Mouse (Mus musculus) thymus, adult 18-20 months (tissue): ENCODE measurements around the gene Myzap.
"Not testable (repeated sequence)": the region's sequence is repeated elsewhere in the genome, so short reads cannot be mapped to it uniquely, and the experiment has no call there.

Source experiments
- DNase-seq, 2 experiments: peaks; one replicate each; pipeline ENCODE4 v3.0.0; 2022; ENCODE audit warnings: mixed read lengths in 2 of 2

Myzap gene

DNA sequence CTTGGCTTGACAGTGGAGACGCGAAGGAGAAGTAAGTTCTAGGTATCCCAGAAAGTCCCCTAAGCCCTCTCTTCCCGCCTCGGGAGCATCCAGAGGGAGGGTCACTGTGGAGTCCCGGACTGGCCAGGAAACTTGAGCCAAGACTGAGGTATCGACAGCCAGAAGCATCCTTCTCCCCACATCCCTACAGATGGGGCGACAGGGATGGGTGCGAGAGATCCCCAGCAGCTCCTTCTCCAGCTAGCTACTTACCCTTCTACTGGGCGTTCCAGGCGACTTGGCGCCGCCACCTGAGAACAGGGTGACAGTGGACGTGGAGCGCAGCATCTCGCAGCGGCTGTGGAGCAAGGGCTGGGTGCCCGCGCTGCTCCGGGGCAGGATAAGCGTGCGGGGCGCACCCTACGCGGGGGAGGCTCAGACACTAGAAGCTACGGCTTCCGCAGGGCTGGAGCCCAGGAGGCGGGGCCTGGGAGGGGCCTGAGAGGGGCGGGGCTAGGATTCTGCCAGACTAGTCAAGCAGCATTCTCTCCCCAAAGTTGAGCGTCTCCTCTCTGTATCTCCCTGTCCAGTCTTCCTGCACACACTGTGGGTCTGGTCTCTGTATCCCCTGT, at the start of gene Myzap:
TSS of gene Myzap (minus strand) at position 423 of the 611 bp plus-strand sequence.
- DNase-seq: peak; percentile 92 to 93

DNA sequence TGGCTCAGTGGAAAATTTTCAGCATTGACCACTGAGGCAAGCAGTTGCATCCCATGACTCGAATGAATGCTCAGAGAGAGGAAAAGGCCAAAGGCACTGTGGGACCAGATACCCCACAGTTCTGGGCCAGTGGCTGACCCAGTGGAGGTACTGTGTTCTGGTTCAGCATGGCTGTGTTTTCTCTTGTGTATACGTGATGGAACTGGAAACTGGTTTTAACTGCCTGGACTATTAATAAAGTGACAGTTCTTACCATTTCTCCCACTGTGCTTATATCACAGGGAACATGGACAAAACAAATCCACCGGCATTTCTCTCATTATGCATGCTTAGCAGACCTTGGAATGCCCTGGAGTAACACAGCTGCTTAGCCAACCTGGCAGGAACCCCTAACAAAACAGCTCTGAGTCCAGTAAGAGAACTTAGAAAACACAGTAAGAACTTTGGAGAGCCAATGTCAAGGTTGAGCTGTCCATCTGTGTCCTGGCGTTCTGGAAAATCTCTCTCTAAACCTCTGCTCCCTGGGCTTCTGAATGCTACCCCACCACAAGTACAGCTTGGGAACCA, 48.3 kb upstream of the Myzap start:
- no peak for DNase-seq

DNA sequence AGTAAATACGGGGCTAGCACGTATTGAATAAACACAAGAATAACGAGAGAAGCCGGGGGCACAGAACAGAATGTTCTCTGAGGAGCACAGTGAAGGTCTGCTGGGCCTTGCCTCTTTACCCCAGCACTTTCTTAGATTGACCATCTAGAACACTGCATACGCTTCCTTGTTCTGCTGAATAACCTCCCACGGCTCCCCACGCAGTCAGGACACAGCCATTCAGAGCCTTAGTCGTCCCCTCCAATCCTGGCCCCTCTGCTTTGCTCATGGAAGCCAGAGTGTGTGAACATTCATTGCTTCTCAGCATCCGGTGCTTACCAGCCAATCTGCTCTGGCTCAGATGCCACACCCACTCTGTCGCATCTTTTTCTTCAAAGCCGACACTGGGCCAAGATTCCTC, 46.0 kb upstream of the Myzap start:
- no peak for DNase-seq

DNA sequence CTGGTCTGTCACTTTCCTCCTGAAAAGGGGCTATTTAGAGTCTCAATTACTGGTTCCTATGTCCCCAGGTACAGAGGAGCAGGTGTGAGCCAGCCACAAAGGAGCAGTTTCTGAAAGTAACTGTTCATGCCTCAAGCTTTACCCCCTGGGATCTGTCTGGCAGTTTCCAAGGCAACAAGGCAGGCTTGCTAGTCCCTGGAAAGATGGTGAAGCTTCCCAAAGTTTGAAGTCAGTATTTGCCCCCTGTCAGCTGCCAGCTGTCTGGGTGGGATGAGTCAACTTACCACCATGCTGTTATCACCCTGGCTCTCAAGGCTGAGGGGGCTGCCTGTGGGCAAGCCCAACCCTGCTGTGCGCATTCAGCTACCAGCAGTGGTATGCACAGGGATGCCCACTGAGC, 44.7 kb upstream of the Myzap start:
- no peak for DNase-seq

DNA sequence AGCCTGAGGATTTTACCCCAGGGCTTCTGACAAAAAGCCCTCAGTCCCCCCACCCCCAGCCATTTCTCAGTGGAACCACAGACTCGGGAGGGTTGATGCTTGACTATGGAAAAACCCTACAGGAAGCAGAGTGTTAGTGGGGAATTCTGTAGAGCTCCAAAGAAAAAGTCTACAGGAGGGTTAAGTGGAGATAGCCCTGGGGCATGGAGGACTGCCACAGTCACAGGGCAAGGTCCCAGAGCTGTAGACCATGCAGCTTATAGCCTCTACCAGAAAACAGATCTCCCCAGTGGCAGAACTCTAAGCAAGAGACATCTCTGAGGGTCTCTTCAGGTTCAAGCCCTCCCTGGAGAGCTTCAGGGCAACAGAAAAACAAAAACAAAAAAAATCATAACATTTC, 43.5 kb upstream of the Myzap start:
- DNase-seq: no peak

DNA sequence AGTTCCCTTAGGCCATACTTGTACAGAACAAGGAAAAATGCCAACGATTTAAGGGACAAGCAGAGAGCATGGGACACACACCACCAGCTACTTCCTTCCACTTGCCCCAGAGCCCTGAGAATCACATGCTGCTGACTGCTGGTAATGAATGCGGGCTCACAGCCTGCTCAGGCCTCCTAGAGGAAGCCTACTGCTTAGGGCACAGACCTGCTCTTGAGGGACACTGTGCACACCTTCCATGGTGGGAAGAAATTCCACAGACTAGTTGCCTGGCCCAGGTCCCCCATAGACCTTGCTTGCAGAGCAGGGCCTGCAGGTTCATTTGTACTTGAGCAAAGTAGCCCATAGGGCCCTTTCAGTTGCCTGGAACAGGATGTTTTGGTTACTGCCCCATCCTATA, 42.8 kb upstream of the Myzap start:
- DNase-seq: no peak

DNA sequence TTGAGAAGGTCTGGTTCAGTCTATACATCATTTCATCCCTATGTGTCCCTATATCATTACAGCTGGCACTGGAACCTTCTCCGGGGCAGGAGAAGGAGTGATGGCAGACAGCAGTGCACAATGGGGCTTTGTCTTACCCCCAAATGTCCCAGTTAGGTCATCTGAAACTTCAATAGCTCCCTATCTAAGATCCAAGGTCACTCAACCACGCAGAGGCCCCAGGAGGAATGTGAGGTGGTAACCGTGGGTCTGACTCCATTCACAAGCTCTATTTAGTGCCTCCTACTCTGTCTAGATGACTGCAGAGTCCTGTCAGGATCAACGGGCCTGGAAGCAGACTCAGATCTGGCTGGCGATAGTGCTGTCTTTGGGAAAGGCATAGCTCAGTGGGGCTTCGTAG, 36.8 kb upstream of the Myzap start:
- DNase-seq: no peak

DNA sequence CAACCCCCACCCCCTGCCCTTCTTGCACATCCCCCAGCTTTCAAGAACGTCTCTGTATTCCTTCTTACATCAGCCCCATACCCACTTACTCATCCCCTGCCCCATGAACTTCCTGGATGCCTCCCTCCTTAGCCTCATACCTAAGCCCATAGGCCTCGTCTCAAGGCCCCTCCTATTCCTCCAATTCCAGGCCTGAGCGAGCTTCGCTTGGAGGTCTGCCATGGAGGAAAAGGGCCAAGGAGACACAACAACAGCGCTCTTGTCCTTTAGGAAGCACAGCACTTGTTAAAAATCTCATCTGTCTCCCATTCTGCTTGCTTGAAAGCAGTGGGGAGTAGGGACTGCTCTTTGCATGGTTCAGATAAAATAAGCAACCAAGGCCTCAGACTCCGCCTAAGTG, 36.1 kb upstream of the Myzap start:
- no peak for DNase-seq

DNA sequence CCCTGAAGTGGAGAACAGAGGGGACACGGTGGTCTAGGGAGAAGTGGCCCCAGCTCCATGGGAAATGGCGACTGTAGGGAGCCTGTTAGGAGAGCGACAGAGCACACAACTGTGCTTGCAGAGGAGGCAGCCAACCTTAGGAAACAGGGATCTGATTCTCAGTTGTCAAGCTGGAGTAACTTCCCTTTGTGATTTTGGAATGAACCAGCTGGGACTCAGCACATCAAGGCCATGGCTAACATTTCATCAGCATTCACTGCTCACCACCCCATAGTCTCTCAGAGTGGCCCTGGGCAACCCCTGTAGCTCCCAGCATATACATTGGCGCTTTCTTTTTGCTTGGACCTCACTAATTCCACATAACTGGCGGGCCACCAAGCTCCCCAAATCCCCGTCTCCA, 33.8 kb upstream of the Myzap start:
- no peak for DNase-seq

DNA sequence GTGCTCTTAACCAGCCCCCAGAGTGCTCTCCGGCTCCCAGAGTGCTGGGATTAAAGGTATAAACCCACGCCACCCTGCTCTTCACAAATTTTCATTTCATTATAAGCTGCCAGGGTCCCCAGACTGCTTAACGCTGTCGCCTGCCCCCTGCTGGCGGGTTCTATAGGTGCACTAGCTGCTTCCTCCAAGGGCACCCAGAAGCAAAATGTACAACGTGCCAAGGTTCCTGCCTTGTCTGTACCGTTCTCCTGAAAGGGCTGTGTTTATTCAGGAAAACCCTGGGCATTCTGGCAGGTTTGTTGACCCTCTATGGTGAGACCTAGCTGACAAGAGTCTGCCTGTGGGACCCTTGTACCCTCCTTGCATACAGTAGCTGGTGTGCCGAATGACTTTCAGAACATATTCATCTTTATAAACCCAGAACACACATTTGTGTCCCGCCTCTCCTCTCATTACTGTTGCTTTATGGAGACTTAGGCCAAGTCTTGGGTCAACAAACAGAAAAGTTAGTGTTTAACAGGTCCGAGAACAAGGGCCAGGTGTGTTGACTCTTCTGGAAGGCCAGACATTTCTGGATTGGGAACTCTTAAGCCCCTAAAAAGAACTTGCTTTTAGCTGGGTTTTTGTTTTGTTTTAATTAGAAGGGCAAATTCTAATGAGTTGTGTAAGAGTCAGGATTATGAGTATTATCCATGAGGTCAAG, 32.8 kb upstream of the Myzap start:
- DNase-seq: peak in 1 of 2 experiments; percentile 27

DNA sequence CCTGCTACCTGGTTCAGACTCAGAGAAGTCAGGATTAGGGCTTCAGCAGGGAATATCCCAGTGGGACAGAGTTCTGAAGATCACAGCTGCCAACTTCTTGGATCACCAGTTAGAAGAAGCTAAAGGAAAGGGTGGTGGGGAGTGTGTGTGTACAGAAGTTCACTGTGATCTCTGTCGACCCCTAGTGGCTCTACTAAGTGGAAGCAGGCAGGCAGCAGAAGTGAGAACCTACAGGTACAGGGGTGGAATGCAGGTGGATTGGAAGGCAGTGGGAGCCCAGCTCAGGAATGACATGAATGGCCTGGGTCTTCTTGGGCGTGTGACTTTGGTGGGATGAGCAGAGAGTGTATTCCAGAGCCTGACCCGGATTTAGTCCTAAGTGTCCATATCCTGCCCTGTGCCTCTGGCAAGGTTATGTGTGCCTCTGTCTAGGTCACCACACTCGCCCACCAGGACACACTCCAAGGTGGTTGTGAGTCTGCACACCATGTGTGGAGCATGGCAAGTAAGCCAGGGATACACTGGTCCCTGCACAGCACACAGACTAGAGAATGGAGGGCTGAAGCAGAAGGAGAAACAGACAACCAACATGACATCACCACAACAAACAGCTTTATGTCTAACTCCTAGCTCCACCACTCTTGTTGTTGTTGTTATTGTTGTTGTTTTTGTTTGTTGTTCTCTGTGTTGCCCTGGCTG, 31.9 kb upstream of the Myzap start:
- DNase-seq: no peak

DNA sequence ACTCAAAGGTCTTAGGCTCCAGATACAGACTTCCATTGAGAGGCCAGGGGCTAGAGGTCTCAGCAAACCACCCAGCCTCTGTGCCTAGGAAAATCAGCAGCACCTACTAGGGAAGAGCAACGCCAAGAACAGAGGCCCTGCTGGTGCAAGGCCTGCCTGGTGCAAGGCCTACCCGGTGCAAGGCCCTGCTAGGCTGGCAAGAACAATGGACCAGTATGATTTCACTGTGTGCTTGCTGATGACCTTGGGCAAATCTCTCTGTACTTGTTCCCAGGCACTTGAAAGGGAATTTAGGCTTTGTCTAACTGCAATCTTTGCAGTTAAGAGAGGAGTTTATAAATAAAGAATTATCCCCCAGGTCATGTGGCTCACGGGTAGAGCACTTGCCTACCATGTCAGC, 30.4 kb upstream of the Myzap start:
- DNase-seq: no peak

DNA sequence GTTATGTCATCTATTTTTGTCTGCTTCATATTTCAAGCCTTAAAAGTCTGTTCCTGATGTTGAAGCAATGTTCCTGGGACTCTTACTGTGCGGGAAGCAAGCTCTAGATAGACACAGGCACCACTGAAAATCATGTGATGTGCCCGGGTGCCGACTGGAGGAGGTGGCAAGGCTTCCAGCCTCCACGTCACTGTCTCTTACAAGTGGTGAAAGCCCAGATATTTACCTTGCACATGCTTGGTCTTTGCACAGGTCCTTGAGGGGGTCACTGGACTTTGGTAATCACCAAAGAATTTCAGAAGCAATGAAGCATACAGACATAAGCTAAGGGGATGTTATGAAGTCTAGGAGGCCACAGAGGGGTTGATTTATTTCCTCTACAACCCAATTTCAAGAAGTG, 29.8 kb upstream of the Myzap start:
- DNase-seq: no peak

DNA sequence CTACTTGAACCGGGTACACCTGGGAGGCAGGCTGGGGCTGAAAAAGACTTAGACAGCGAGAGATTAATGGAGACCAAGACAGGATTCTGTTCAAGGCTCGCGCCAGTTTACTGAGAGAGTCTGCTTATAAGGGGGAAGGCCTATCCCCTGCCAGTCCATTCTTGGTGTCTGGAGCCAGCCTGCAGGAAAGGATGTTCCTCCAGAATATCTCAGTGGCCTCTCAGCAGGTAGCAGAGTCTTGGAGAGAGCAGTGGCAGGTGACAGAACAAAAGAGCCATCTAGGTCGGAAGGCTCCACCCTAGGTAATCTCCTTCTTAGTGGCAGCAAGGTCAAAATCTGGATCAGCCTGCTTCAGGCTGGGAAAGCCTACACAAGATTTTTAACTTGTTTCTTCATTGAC, 28.0 kb upstream of the Myzap start:
- DNase-seq: not testable (repeated sequence)

DNA sequence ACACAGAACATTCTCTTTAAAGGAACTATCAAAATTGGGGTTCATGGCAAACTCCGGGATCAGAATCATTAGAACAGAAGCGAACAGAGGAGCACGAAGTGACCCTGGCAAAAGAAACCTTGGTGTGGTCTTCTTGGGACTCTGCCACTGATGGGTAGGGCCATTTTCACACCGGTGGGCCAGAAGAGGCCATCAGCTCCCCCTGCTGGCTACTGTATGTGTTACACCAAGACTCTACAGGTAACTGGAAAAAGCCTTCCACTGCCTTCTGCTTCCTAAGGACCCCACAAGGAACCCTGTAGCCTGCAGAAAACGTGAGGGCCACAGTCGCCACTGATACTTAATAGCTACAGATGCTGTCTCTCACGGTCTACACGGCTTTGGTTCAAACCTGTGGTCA, 25.2 kb upstream of the Myzap start:
- no peak for DNase-seq

DNA sequence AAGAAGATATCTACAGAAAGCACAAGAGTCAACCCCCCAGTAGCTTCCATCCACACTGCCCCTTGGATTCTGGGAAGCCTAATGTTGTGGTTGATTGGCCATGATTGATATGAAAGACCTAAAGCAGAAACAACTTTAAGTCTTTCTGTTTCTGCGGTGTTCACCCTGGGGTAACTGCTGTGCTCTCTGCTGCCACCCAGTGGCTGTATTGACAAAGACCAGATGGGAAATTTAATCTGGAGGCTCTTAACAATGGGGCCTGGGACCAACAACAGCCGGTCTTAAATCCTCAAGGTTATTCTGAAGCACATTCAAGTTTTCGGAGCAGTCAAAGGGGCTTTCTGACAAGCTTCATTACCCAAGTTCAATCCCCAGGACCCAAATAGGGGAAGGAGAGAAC, 24.0 kb upstream of the Myzap start:
- DNase-seq: peak in 1 of 2 experiments; percentile 59

DNA sequence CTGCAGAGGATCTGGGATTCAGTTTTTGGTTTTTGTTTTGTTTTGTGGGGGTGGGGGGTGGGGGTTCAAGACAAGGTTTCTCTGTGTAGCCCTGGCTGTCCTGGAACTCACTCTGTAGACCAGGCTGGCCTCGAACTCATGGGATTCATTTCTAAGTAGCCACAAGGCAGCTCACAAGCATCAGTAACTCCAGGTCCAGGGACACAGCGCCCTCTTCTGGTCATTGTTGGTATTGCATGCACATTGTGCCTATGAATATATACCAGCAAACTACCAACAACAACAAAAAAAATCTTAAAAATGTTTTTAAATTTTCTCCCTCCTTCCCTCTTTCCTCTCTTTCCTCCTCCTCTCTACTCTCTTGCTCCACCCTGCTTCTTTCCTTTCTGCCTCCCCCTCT, 22.5 kb upstream of the Myzap start:
- DNase-seq: no peak

DNA sequence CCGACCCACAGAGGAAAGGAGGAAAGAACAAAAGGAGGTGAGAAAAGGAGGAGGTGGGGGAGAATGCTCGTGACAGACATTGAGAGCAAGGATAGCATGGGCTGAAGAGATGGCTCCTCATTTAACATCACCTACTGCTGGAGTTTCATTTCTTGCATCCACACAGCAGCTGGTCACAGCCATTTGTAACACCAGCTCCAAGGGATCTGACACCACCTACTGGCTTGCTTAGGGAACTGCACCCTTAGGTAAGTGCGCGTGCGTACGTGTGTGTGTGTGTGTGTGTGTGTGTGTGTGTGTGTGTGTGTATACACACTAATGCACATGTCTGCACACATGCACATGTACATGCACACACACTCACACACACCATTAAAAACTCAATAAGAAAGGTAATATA, 20.8 kb upstream of the Myzap start:
- no peak for DNase-seq

DNA sequence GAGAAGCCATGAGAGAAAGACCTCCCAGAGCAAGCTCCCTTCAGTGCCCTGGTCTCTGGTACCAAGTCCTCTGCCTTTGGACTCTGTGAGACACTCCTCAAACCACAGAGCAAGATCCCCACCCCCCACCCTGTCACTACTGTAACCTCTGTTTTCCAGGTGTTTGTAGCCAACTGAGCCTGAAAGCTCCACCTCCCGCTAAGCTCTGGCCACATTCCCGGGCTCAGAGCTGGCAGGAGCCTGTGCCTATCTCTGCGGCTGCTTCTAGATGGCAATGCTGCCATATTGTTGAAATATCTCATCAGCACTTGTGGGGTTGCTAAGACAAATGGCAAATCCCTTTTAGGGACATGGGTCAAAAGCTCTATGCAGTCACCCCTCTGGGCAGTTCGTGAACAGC, 19.7 kb upstream of the Myzap start:
- no peak for DNase-seq

DNA sequence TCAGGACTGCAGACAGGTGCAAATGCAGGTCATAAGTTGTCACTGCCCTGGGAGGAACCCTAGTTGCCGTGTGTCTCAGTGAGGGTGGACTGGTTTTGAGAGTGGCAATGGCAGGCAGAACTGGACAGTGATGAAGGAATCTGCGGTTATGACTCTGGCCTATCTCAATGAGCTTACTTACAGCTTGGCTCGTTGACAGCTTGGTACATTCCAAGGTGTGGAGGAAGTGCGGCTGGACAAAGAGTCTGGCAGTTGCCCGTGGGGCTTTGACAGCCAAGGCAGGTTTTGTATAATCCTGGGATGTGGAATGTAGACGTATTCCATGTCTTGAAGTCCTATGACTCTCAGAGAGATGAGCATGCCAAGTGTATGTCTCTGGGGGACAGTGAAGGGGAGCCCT, 16.9 kb upstream of the Myzap start:
- DNase-seq: no peak

DNA sequence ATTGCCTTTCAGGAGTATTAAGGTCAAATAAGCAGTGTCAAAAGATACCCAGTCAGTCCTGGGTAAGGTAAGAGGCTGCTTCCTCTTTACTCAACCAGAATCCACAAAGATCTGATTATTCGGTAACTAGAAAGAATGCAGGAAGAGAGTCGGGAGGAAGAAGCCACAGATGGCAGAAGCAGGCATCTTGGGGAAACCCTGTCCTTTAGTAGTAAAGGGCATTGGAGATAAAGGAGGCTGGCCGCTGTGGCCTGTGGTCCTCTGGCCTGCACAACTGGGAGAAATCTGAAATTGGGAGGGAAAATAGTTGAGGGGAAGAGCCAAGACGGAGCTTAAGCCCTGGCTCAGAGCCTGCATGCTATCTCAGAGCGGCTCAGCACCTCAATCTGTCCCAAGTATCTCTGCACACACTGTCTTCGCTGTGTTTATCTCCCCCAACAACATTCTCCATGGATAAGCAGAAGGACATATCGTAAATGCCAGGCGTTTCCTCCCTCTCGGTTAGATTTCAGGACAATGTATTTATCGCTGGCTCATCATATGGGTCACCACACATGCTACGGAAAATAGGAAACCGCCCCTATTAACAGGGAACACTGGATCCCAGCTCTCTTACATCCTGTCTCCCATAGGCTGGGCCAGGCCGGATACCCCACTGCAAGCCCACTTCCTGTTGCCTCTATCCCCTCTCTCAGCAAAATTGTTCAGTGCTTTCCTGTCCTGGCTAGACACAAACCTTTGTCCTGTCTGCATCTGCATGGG, 14.3 kb upstream of the Myzap start:
- no peak for DNase-seq

DNA sequence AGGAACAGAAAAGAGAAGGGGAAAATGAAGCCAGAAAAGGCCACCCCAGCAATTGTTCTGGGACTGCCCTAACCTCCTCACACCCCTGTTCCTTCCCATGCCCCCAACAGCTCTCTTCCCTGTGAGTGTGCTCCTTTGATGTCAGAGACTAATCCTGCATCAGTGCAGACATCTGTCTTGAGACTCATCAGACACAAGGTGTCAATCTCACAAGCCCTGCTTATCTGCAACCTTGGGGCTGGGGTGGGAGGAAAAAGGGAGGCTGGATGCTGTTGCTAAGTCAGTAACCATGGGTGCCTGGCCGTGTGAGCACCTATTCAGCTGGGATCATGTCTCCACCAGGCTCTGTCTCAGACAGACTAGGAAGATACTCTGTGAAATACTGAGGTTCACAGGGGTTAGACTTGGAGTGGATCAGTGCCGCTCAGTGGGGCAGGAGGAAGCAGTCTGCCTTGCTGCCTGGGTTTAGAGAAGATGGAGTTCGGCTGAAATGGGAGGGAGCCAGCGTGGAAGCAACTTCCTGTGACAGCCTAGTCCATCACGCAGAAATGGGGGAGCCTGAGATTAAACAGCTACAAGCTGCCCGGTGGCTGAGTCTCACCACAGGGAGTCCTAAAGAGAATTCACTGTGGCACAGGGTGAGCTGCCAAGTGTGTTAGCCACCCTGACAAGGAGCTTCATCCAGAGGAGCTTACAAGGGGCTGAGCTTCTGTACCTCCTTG, 12.9 kb upstream of the Myzap start:
- no peak for DNase-seq

DNA sequence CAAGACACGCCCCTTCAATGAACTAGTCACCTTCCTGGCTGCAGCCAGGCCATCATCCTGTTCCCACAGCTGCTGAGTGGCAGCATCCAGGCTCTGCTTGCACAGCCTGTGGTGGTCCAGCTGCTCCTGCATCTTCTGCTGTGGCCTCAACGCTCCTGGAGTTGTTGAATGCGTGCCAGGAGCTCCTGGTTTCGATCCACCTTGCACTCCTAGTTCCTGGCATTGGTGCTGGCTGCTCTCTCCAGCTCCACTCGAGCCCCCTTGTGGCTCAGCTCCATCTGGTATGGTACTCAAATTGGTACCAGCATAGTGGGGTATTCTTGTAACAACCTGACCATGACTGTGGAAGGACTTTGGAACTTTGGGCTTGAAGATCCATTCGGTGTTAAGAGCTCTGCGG, 7.7 kb upstream of the Myzap start:
- no peak for DNase-seq
